Mouse (Mus musculus) embryonic fibroblast, embryonic 13.5 days (primary cell): Measurements from ENCODE around the gene Saysd1.

ENCODE experiments used
- CTCF ChIP-seq: IDR thresholded peaks from 2 replicates; pipeline ENCODE4 v1.5.1; 2011; ENCODE audit warnings: mild to moderate bottlenecking, control low read depth, low read length, moderate library complexity, borderline replicate concordance; ENCODE audit not compliant: insufficient read depth
- POLR2A ChIP-seq: IDR thresholded peaks from 2 replicates; pipeline ENCODE4 v1.6.1; 2011; ENCODE audit warnings: low read depth, mild to moderate bottlenecking, control low read depth, low read length, moderate library complexity

- TF ChIP-seq POLR2A (no peak), CTCF (no peak)
Measured at GRCm38 (mm10) chr14:20180304-20180703, 42.0 kb upstream of the Saysd1 start.
